Mouse (Mus musculus) urinary bladder, adult 2 months (tissue): ENCODE results near the gene Hmga2. TPM values are rescaled to one million over a fixed set of nuclear protein-coding genes. Genes with fewer than 3 reads are reported as not detected.
A peak's percentile ranks its signal among the peaks of the same experiment; 100 is the strongest.

Experiments used
- DNase-seq: peaks from one replicate; pipeline ENCODE4 v3.0.0; 2022; ENCODE audit warnings: low spot score
- polyA plus RNA-seq: library from polyadenylated mRNA; depleted of rRNA; stranded (reverse); fragments of >200 nt; gene quantifications from 2 replicates; pipeline ENCODE4 v1.2.3, GENCODE M21; 2012; rRNA removed

Hmga2 gene
- not detected in 2 replicates for polyA plus RNA-seq

- DNase-seq: peak; percentile 24
These were observed at the start of gene Hmga2 for GRCm38 (mm10) chr10:120475601-120476515. Hmga2 (minus strand) TSS chr10:120476469.

GRCm38 (mm10) chr10:120522959-120523358 lies 46.7 kb upstream of the Hmga2 start:
- DNase-seq: no peak

GRCm38 (mm10) chr10:120521912-120522575 lies 45.8 kb upstream of the Hmga2 start:
- DNase-seq: no peak

DNA sequence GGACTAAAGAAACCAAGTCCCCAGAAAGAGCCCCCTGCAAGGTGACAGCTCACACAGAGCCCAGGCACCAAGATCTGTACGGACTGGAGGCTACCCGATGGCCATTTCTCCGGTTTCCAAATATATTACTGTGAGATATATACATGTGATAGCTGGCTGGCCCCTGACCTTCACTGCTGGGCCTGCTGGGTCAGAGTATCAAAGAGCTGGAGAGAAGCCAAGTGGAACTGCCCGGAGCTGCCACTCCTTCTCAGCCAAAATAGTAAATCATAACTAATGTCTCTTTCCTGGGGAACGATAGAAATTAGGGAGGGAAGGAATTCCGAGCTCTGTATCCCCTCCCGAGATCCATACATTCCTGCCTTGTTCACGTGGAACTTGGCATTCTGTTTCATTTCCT lies 40.0 kb upstream of the Hmga2 start:
- DNase-seq: no peak

DNA sequence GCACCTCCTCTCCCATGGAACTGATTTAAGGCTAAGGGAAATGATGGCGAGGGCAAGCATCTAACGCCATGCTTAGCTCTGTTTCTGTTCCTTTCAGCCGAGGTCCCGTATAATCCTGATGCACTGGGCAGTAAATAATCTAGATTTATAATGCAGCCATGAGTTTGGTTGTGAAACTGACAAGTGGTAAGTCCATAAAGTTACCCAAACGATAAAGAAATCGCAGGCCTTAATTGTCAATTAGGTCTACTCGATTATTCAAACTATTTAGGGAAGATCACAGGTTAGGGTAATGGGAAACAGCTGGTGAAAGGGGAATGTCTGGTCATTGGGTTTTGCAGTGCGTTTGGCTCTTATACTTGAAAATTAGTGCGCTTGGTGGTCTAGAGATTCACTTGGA lies 37.5 kb upstream of the Hmga2 start:
- DNase-seq: no peak

GRCm38 (mm10) chr10:120512946-120513345 lies 36.7 kb upstream of the Hmga2 start:
- DNase-seq: no peak

DNA sequence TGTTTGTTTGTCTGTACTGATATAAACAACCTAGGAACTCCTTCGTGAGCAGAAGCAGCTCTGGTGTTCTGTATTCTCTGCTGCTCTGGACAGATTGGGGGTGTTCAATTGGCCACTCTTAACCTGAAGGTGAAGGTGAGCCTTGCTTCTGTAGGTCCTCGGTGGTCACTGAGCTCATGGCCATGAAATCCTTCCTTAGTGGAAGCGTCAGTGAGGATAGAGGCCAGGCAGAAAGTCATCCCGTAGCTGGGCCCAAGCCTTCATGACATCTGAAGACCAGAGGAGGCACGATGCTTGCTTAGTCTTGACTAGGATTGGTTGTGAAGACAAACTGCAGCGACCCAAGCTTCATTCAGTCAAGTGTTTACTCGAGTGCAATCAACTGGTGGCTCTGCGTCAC lies 35.9 kb upstream of the Hmga2 start:
- no peak for DNase-seq

DNA sequence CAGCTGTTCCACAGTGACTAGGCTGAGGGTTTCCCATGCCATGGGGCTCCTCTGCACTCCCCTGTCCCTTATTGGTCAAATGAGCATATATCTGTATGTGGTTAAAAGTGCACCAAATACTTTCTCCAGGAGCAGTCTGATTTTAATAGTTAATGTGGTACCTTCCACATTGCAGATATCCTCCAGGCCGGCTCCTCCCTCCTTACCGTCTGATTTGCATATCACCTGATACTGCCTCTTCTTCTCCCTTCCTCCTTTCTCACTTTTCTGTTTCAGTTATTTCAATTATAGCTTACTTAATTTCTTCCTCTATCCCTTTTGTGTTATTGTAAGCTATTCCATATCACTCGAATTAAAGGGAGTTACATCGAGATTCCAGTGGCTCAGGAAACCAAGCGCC lies 27.7 kb upstream of the Hmga2 start:
- no peak for DNase-seq

DNA sequence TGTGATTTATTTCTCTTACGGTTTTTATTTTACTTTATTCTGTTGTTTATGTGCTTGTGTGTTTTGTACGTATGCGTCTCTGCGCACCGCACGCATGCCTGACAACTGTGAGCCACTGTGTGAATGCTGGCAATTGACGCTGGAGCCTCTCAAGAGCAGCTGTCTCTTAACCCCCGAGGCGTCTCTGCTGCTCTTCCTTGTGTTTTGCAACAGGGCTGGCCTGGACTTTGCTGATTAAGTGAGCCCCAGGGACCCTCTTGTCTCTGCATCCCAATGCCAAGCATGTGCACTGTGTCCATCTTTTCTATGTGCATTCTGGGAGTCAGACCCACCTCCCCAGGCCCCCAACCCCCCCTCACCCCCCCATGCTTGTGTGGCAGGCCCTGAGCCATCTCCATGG lies 24.5 kb upstream of the Hmga2 start:
- DNase-seq: no peak

- DNase-seq: no peak
These were observed 21.8 kb upstream of the Hmga2 start for GRCm38 (mm10) chr10:120498086-120498485.

DNA sequence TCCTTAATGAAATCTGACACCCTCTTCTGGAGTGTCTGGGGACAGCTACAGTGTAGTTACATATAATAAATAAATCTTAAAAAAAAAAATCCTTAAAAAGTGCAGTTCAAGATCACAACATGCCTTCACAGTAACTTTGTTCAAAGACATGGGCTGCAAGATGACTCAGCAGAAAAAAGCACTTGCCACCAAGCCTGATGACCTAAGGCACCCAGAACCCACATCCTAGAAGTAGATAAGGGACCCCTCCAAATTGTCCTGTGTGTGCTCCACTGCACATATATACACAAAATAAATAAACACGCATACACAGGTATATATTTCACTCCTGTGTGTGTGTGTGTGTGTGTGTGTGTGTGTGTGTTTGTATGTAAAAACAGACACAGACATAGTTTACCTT lies 18.4 kb upstream of the Hmga2 start:
- no peak for DNase-seq

GRCm38 (mm10) chr10:120491477-120491876 lies 15.2 kb upstream of the Hmga2 start:
- no peak for DNase-seq

DNA sequence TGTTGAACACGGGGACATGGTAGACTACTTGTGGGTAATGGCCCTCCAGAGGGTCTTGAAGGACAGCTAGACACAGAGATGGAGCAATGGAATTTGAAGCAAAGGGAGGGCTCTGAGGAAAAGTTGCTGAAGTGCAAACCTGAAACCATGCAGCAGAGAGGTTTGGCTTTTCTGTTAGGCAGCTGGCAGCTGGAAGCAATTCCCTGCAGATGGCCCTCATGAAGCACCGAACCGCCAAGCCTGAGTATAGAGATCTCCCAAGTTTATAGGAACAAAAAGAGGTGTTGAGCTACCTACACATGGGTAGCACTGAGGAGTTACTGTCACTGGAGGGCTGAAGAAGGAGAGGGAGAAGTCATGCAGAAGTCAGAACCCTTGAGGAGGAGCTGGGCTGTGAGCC lies 13.3 kb upstream of the Hmga2 start:
- no peak for DNase-seq

DNA sequence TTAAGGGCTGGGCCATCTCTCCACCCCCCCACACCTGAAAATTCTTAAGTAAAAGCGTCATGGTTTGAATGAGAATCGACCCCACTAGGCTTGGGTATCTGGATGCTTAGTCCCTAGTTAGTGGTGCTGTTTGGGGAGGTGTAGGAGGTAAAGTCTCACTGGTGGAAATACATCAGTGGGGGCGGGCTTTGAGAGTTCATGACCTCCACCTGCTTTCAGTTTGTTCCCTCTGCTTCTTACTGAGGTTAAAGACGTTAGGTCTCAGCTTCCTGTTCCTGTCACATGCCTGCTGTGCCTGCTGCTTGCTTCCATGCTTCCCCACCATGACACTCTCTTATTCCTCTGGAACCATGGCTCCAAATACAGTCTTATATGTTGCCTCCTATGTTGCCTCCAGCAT lies 12.3 kb upstream of the Hmga2 start:
- DNase-seq: no peak

GRCm38 (mm10) chr10:120487881-120488280 lies 11.6 kb upstream of the Hmga2 start:
- DNase-seq: no peak

DNA sequence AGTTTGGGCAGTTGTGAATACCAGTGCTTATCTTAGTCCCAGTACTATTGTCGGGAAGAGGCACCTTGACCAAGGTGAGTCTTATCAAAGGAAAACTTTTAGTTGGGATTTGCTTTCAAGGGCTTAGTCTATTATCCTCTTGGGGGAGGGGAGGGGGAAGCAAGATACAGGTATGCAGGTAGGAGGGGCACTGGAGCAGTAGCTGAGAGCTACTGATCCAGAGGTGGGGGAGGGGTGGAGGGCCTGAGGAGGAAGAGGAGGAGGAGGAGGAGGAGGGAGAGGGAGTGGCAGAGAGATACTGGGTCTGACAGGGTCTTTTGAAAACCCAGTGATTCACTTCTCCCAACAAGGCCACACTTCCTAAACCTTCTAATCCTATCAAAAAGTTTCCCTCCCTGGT lies 9.2 kb upstream of the Hmga2 start:
- no peak for DNase-seq

GRCm38 (mm10) chr10:120484144-120484543 lies 7.9 kb upstream of the Hmga2 start:
- DNase-seq: no peak

DNA sequence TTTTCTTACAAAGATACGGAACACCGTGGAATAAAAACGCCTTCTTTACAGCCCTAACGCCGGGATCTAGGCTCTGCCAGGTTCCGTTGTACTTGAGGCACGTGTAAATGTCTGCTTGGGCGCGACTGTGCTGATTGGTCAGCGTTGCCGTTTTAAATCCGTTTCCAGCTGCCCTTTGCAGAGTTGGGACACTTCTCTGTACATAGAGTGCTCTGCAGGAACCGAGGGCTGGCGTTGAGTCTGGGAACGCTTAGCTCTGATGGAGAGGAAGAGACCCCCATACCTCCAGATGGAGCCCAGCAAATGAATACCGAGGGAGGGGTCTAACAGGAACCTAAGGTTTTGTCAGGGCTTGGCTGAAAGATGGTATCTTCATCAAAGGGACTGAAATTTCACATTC lies 1.9 kb upstream of the Hmga2 start:
- no peak for DNase-seq

DNA sequence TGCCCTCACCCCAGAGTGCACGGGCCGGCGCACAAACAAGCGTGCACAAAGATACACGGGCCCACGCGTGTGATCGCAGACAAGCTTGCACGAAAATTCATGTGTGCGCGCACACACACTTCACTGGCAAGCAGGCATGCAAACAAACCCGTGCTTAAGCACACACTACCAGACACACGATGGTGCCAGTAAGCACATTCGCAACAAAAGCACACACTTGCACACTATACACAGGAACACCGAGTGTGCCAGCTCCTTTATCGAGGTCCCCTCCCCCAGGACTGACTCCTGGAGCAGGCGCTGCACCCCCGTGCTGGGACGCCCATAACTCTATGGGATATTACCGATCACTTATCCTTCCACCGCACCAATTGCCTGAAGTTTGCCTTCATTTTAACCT lies 1.2 kb upstream of the Hmga2 start:
- no peak for DNase-seq

DNA sequence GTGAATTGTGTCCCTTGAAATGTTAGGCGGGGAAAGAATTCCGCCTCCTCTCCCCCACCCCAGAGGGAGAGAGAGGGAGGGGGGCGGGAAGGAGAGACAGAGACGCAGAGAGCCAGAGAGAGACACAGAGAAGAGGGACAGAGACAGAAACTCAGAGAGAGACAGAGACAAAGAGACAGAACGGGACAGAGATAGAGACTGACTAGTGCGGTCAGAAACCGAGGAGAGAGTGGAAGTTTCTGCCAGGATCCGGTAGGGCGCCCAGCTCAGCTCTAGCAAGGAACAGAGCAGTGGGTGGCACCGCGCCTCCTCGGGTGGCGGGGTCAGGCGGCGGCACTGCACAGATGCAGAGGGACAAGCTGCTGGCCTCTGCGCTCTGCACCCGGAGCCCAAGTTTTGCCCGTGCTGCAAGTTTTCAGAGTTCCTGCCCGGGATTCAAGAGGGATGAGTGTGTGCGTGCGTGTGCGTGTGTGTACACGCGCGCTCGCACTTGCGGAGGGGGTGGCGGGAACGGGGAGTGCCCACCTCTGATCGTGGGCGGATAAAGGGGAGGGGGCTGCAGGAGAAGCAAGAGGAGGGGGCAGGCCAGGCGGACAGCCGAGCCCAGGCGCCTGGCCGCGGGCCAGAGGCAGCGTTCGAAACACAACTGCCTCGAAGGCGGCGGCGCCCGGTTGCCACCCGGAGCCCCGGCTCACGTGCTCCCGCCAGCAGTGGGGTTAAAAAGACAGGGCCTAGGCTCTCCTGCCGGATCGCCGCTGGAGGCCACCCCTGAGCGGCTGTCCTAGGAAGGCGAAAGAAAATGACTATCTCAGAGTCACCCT lies 457 bp upstream of the Hmga2 start:
- peak; percentile 23 for DNase-seq

DNA sequence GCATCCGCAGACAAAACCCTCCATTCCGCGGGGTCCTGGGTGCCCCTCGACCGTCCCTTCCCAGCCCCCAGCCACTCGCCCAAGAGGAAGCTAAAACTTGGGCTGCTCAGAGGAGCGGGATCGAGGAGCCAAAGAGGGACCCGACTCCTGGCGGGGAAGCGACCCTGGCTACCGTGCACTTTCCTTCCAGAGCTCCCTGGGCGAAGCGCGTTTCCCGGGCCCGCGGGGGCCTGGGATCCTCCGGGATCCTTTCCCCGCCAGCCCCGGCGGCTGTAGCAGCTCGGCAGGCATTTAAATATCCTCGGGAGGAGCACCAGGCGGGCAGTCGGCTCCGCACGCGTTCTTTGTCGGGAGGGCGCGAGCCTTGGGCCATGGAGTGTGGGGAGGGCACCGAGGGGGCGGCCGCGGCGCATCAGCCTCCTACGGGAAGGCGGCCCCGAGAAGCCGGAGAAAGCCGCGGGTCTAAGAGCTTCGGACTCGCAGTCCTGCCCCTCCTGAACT lies 1.2 kb downstream of the Hmga2 start:
- no peak for DNase-seq

DNA sequence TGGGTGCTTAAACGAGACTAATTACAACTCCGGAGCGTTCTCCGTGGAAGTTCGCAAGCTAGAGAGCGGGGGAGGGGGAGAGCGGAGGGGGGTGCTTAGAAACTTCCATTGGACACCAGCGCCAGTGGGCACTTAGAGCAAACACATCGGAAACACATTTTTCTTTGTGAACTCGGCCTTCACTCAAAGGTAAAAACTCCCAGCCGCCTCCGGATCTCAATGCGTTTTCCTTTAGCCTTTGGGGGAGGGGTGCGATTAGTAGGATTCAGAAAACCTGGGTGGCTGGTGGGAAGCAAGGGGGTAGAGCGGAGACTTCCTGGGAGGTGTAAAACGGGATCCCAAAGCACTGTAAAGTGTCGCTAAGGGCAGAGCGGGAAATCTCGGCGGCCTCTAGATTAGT lies 2.0 kb downstream of the Hmga2 start:
- no peak for DNase-seq
